Mouse (Mus musculus) liver, embryonic 11.5 days (tissue): ENCODE data around the gene Vps11. TPM values are rescaled to one million over a fixed set of nuclear protein-coding genes. Genes with fewer than 3 reads are reported as not detected.
"Not testable (repeated sequence)": the region's sequence is repeated elsewhere in the genome, so short reads cannot be mapped to it uniquely, and the experiment has no call there.

ENCODE experiments used
- ATAC-seq: fragments of 200-750 bp; cut with Nextera tagmentation; replicated peaks from 2 replicates; pipeline ENCODE4 v1.8.0; 2017; ENCODE audit warnings: moderate number of reproducible peaks, mild to moderate bottlenecking, moderate TSS enrichment, moderate library complexity; ENCODE audit not compliant: low FRiP score
- DNase-seq: peaks from one replicate; pipeline ENCODE4 v3.0.0-alpha.2; 2017; ENCODE audit warnings: low spot score
- H3K27ac ChIP-seq: fragments of 300-500 bp; sonication (generic); 2 replicates; pipeline ENCODE4 v1.5.1; 2014; ENCODE audit warnings: mild to moderate bottlenecking, low read depth, low read length, control low read depth
- H3K27me3 ChIP-seq: fragments of 300-500 bp; sonication (generic); replicated peaks from 2 replicates; pipeline ENCODE4 v1.6.1; 2014; ENCODE audit warnings: low read length, mixed read lengths; ENCODE audit not compliant: control insufficient read depth, insufficient read depth
- H3K36me3 ChIP-seq: fragments of 300-500 bp; sonication (generic); 2 replicates; pipeline ENCODE4 v1.6.1; 2014; ENCODE audit warnings: mild to moderate bottlenecking, low read length, moderate library complexity, mixed read lengths; ENCODE audit not compliant: control insufficient read depth, insufficient read depth
- H3K4me1 ChIP-seq: fragments of 300-500 bp; sonication (generic); replicated peaks from 2 replicates; pipeline ENCODE4 v1.6.1; 2014; ENCODE audit warnings: low read length, mixed read lengths; ENCODE audit not compliant: control insufficient read depth, insufficient read depth
- H3K4me2 ChIP-seq: fragments of 300-500 bp; sonication (generic); 2 replicates; pipeline ENCODE4 v1.6.1; 2014; ENCODE audit warnings: mild to moderate bottlenecking, control low read depth, moderate library complexity
- H3K4me3 ChIP-seq: fragments of 300-500 bp; sonication (generic); 2 replicates; pipeline ENCODE4 v1.5.1; 2014; ENCODE audit warnings: low read depth, low read length, control low read depth
- H3K9ac ChIP-seq: fragments of 300-500 bp; sonication (generic); 2 replicates; pipeline ENCODE4 v1.6.1; 2014; ENCODE audit warnings: low read depth, low read length, control low read depth
- H3K9me3 ChIP-seq: fragments of 300-500 bp; sonication (generic); 2 replicates; pipeline ENCODE4 v1.6.1; 2016; ENCODE audit warnings: low read length, inconsistent platforms, mixed read lengths; ENCODE audit not compliant: control insufficient read depth
- WGBS: fragments of 180-500 bp; shearing (Covaris S2); extraction: QIAGEN DNeasy Blood & Tissue Kit; methylation state at CpG from one replicate; pipeline ENCODE4 v1.1.7; 2014; 5-methylcytosine and 5-hydroxymethylcytosine counted together
- polyA plus RNA-seq: library from polyadenylated mRNA; unstranded; fragments of >200 nt; fragmentation: Nextera tagmentation; extraction: Ambion mirVana; gene quantifications from 2 replicates; pipeline ENCODE4 v1.2.1, GENCODE M21; 2014

Gene Vps11
- polyA plus RNA-seq, result 25.2 and 26.1 TPM in 2 replicates

DNA sequence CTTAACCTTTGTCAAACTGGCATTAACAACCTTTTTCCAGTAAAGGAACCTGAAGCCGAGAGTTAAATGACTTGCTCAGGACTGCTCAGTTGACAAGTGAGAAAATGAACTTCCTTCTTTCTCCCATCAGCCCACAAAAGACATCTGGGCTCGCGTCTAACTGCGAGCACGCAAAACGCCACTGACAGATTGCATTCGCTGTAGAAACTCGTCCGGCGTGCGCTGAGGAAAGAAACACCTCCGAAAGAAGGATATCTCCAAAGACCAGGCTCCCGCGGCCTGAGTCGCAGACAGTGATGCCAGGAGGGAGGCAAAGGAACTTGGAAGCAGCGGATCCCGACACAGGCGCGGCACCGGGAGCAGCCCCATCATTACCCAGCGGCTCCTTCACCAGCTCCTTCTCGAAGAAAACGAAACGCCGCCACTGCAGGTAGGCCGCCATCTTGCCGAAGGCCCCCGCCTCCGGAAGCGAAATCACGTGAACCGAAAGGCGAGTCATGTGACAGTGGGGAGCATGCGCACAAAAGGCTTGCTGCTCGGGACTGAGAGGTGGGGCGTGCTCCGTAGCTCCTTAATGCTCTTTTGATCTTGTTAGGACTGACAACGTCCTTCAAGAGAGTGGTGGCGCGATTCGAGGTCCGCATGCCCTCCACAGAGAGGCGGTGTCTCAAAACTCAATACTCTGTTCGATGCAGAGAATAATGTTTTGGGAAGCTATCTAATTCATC lies at the start of gene Vps11:
TSS of gene Vps11 (minus strand) at position 481 of the 728 bp plus-strand sequence.
- Histone ChIP-seq H3K4me1 (peaks cover 4% of the 10 kb centered on the region), H3K4me3 (peak within 1 kb of the TSS; percentile 80), H3K27me3 (no peaks in the 10 kb centered on the region), H3K36me3 (peaks cover 18% of the 10 kb centered on the region), H3K9ac (peak within 1 kb of the TSS; percentile 77), H3K27ac (peak within 1 kb of the TSS; percentile 52), H3K9me3 (no peaks in the 10 kb centered on the region; the same call in 1 of the 2 replicates), H3K4me2 (peak within 1 kb of the TSS; percentile 72)
- ATAC-seq, result peak; percentile 92
- peak; percentile 93 for DNase-seq
- under 1% methylated on average over 44 of the region's 44 CpGs for WGBS

GRCm38 (mm10) chr9:44410647-44411336 lies 49.3 kb upstream of the Vps11 start:
- Histone ChIP-seq H3K27me3 (no peaks in the 10 kb centered on the region), H3K4me1 (peaks cover 2% of the 10 kb centered on the region), H3K4me3 (peak overlapping the region; percentile 6; the same call in 1 of the 2 replicates), H3K4me2 (peak overlapping the region; percentile 17), H3K9me3 (no peaks in the 10 kb centered on the region), H3K27ac (peak overlapping the region; percentile 25; the same call in 1 of the 2 replicates), H3K9ac (no peak overlapping the region), H3K36me3 (peaks cover 33% of the 10 kb centered on the region)
- ATAC-seq (no peak), DNase-seq (no peak)
- WGBS, result 83% methylated on average over 2 of the region's 2 CpGs

DNA sequence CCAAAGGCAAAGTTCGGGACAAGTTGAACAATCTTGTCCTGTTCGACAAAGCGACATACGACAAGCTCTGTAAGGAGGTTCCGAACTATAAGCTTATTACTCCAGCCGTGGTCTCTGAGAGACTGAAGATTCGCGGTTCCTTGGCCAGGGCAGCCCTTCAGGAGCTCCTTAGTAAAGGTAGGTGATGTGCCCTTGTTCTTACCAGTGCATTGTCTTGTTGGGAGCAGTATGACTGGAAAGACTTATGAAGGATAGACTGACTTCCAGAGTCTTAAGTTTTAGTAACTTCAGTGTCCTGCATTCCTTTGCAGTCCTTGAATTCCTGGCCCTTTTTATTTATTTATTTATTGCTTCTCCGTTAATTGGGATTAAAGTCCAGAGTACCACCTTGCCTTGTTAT lies 47.2 kb upstream of the Vps11 start:
- Histone ChIP-seq H3K9ac (peak overlapping the region; percentile 97), H3K36me3 (peaks cover 44% of the 10 kb centered on the region), H3K27ac (peak overlapping the region; percentile 71), H3K4me2 (peak overlapping the region; percentile 74), H3K4me3 (peak overlapping the region; percentile 91)
- DNase-seq, H3K9me3 ChIP-seq, H3K27me3 ChIP-seq, ATAC-seq, H3K4me1 ChIP-seq: not testable (repeated sequence)
- WGBS, result 54% methylated on average over 9 of the region's 9 CpGs

DNA sequence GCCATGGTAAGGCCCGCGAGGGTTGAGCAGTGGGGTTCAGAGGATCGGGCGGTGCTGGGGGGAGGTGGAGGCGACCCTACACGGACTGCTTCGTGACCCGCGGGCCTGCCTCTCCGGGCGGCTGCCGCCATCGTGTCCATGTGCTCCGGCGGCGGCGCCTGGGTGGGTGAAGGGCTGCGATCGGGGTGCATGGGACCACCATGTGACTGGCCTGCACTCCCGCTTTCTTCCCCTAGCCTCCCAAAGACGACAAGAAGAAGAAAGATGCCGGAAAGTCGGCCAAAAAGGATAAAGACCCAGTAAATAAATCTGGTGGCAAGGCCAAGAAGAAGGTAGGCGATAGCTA lies 46.3 kb upstream of the Vps11 start:
- Histone ChIP-seq H3K36me3 (peaks cover 44% of the 10 kb centered on the region), H3K9ac (peak overlapping the region; percentile 97), H3K4me3 (peak overlapping the region; percentile 91), H3K4me2 (peak overlapping the region; percentile 74), H3K27ac (peak overlapping the region; percentile 71), H3K27me3 (no peaks in the 10 kb centered on the region), H3K9me3 (no peaks in the 10 kb centered on the region), H3K4me1 (peaks cover 5% of the 10 kb centered on the region)
- ATAC-seq, result no peak; the same call in 1 of the 2 replicates
- 1% methylated on average over 24 of the region's 24 CpGs for WGBS
- DNase-seq, result no peak

DNA sequence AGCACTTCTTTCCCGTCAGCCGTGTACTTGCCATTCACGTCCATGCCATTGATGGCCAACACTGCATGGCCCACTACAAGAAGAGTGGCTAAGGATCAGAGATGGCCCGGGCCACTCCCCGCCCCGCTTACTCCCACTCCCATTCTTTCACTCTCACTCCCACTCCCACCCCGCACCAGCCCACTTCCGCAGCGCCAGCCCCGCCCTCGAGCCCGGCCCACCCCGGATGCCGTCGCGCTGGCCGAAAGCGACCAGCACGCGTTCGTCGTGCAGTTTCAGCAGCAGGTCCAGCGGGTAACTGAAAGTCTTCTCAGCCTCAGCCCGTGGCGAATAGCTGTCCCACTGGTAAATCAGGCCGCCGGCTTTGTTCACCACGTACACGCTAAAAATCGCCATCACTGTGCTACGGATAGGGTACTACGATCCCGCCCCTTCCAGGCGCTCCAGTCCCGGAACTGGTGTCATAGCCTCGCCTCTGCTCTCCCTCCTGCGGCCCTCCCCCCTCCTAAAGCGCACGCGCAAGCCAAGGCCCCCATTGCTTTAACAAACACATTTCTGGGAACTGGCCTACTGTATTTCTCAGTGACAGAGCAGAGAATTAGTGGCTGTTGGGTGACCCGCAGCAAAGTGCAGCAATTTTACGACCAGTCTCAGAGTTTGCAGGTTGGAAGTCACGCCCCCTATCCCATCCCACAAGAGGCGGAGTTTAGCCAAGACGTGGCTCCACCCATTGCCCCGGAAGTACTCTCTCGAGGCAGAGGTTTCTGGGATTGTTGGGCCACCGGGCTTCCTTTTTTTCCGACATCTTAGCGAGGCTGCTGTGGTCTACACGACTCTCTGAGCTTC lies 45.7 kb upstream of the Vps11 start, which contains the start of the genes Rps25 and Trappc4:
TSS of gene Rps25 (plus strand) at position 234 of the 846 bp plus-strand sequence.
TSS of gene Trappc4 (minus strand) at position 695 of the 846 bp plus-strand sequence.
- Histone ChIP-seq H3K27me3 (no peaks in the 10 kb centered on the region), H3K9me3 (no peaks in the 10 kb centered on the region), H3K4me1 (peaks cover 5% of the 10 kb centered on the region), H3K4me3 (peak within 1 kb of the TSS; percentile 91), H3K9ac (peak within 1 kb of the TSS; percentile 97), H3K4me2 (peak within 1 kb of the TSS; percentile 74), H3K27ac (peak within 1 kb of the TSS; percentile 71), H3K36me3 (peaks cover 49% of the 10 kb centered on the region)
- under 1% methylated on average over 51 of the region's 51 CpGs for WGBS
- DNase-seq (peak; percentile 98), ATAC-seq (peak; percentile 94)

DNA sequence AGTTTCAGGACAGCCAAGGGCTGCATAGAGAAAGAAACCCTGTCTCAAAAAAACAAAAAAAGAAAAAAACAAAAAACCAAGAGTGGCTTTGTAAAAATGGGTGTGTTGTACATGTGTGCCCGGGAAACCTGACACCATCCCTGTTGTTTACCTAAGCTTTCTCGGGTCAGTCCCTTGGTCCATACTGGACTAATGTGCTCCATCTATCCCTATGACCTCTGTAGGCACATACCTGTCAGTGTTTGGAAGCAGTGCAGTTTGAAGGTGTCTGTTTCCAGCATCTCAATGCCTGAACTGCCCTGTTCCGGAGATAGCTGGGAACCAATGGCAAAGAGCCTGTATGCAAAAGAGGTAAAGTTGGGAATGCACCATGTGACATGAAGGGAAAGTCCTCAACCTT lies 43.5 kb upstream of the Vps11 start:
- ATAC-seq, result no peak
- Histone ChIP-seq H3K4me2 (no peak overlapping the region), H3K27ac (no peak overlapping the region), H3K4me3 (no peak overlapping the region), H3K9me3 (no peaks in the 10 kb centered on the region), H3K9ac (no peak overlapping the region), H3K4me1 (peaks cover 3% of the 10 kb centered on the region), H3K27me3 (no peaks in the 10 kb centered on the region), H3K36me3 (peaks cover 58% of the 10 kb centered on the region)
- WGBS, result 82% methylated on average over 3 of the region's 3 CpGs
- no peak for DNase-seq

GRCm38 (mm10) chr9:44401081-44401480 lies 39.6 kb upstream of the Vps11 start:
- peaks cover 17% of the 10 kb centered on the region for H3K4me1 ChIP-seq
- ATAC-seq (no peak), DNase-seq (no peak)
- no peak overlapping the region for H3K4me2 ChIP-seq
- 90% methylated on average over 4 of the region's 4 CpGs for WGBS
- no peak overlapping the region for H3K9ac ChIP-seq
- H3K9me3 ChIP-seq, result no peaks in the 10 kb centered on the region
- no peak overlapping the region for H3K4me3 ChIP-seq
- no peaks in the 10 kb centered on the region for H3K27me3 ChIP-seq
- H3K27ac ChIP-seq, result no peak overlapping the region
- H3K36me3 ChIP-seq, result peaks cover 47% of the 10 kb centered on the region

DNA sequence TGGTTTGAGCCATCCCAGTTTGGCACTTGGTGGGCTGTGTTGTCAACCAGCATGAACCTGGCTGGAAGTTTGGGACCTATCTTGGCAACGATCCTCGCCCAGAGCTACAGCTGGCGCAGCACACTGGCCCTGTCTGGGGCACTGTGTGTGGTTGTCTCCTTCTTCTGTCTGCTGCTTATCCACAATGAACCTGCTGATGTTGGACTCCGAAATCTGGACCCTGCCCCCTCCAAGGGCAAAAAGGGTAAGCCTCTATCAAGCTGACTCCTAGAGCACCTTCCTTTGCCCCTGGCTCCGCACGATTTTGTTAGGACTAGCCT lies 38.3 kb upstream of the Vps11 start:
- H3K4me2 ChIP-seq, result no peak overlapping the region
- no peak for DNase-seq
- H3K4me1 ChIP-seq, result peaks cover 14% of the 10 kb centered on the region
- H3K9ac ChIP-seq, result no peak overlapping the region; the same call in 1 of the 2 replicates
- no peak overlapping the region for H3K27ac ChIP-seq
- WGBS, result 89% methylated on average over 6 of the region's 6 CpGs
- ATAC-seq, result no peak
- no peaks in the 10 kb centered on the region for H3K9me3 ChIP-seq
- no peaks in the 10 kb centered on the region for H3K27me3 ChIP-seq
- H3K4me3 ChIP-seq, result no peak overlapping the region
- H3K36me3 ChIP-seq, result peaks cover 40% of the 10 kb centered on the region
